Mouse (Mus musculus) brain, embryonic 18.5 days (tissue): ENCODE results near the gene Ttc7.

ENCODE experiments used
- DNase-seq: peaks from one replicate; pipeline ENCODE4 v3.0.0-alpha.2; 2012; ENCODE audit warnings: low read depth, low spot score

The Ttc7 gene

DNA sequence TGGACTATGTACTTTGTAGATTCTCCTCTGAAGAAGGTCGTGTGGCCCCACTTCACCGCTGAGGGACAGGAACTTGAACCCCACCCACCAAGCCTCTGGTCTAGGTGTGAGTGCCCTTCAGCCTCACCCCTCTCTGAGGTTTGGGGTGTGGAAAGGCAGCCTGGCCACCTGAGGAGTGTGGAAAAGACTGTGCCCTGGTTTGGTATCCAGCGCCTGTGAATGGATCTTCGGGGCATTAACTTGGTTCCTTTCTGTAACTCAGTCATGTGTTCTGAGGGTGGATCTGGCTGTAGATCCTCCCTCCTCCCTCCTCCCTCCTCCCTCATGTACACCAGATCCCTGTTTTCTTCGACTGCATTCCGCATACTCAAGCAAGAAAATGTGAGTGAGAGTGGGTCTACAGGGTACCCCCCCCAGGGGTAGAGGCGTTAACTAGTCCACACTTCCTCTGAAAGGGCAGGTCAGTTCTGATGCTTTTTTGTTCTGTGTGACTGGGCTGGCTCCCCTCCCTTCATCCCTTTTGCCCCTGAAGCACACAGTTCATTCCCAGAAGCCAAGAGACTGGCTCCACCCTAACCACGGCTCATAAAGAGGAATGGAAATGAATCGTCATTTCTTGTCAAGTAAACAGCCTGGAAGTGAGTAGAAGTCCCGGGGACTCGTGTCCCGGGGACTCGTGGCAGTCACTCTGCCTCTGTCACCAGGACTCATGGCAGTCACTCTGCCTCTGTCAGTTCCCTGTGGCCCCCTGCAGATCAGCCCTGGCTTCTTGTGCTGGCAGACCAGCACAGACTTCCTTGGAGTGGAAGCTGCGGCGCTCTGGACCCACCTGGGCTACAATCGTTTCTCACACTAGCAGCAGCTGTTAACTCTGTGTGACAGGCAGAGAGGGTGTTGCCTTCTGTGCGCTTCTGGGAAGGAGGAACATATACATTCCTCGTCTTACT is 30.5 kb downstream of the Ttc7 start:
- no peak for DNase-seq

DNA sequence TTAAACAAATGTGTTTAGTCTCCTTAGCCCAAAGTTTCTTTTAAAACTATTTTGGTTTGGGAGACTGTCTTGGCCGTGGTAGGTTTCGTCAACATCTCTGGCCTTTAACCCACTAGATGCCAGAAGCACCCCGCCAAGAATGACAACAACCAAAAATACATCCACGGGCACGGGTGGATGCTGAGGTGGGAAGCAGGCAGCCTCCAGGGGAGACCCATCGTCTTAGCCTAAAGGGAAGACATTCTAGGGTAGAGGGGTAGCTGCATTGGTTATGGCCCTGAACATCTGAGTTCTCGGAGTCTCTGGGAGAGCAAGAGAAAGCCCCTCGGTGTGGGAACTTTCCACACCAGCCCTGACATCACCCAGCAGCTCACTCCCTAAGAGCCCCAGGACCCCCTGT is 31.4 kb downstream of the Ttc7 start:
- no peak for DNase-seq

DNA sequence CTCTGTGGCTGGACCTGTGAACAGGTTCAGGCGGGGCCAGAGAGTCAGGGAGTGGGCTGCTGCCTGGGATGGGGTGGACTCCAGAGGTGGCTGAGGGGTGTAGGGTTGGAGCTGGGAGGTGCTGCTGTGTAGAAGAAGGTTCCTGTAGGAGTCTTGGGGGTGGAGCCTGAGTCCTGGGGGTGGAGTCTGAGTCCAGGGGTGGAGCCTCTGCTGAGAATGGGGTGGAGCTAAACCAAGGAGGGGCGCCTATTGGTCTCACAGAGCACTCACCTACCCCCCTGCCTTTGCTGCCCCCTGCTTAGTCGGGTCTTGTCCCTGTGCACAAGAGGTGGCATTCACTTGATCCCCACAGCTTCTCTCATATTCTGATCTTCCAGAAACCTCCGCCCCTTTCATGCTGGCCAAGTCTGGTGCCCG is 31.9 kb downstream of the Ttc7 start:
- DNase-seq = no peak

DNA sequence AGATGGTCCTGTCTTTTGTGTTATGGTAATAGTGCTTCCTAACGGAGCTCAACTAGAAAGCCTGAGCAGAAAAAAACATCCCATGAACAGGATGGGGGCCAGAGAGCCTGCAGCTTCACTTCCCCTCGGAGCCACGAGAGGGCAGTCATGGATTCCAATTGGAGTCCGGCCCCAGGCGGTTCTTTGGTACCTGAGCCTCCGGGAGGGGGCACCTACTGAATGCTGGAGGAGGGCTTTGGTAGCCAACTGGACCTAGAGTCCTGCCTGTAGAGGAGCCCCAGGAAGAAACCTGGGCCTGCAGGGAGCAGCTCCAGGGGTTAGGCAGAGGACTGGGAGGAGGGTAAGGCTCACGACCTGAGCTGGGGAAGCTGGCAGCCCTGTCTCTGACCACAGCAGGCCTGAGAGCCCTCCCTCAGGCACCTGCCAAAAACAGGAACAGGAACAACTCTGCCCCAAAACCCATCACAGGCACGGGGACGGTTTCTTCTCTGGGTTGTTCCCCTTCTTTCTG is 32.4 kb downstream of the Ttc7 start:
- DNase-seq = peak; percentile 59

DNA sequence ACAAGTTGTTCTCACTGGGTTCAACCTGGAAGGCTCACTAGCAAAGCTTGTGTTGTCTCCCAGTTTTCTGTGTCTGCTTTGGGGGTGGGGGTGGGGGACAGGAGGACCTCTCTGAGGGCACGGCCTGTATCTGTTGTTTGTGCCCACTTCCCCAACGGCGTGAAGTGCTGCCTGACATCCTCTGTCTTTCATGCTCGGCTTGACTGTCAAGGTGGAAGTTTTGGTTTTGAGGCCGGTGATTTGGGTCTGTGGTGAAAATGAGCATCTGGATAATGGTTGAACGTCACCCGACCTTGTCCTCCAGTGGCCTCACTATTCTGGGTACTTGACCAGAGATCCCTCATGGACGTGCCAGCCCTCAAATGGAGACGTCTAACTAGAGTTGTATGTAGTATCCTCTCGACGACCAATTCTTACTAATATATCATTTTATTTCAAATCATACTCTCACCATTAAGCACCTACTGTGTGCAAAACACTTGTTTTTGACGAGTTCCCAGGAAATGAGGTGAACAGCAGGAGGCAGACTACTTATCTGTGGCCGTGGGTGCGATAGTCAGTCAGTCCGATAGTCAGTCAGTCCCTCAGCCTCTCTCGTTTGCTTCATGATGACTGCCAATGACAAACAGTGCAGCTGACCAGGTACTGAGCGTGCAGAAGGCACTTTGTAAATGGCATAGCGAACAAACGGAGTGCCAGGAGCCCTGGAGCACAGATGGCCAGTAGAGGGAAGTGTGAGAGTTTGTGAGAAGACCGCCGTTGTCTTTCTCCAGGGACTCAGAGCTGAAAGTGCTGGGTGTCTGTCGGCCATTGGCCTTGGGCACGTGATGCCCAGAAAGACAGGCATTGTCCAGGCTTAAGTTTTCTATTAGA is 33.4 kb downstream of the Ttc7 start:
- DNase-seq = no peak

DNA sequence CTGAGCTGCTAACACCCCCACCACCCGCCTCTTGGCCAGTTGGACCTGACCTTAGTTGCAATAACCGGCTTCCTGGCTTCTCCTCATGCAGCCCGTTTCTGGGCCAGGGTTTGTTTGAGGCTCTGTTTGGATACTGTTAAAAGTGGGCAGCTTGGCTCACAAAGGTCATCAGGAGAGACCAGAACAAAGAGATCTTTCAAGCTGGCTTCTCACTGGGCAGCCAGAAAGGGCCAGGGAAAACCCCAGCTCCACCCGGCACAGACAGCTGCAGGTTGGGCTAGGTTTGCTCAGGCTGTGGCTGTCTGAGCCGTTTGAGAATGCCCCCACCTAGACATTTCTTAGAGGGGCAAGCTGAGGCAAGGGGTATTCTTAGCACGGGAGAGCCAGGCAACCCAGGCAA is 34.6 kb downstream of the Ttc7 start:
- no peak for DNase-seq

DNA sequence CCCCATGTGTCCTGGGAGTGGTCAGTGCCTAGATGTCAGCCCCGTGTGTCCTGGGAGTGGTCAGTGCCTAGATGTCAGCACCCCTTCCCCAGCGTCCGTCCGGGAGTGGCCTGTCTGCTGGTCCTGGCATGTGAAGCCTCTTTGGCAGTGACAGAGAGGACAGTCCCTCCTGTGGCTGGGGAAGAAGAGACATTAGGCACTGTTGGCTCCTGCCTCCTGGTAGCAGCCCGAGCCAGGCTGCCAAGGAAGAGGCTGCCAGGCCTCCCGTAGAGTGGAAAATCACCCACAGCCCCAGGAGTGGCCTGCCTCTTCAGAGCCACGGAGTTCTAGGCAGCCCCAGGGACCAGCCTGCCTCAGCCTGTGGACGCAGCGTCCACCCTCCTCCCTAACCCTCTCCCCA is 35.3 kb downstream of the Ttc7 start:
- DNase-seq = no peak

DNA sequence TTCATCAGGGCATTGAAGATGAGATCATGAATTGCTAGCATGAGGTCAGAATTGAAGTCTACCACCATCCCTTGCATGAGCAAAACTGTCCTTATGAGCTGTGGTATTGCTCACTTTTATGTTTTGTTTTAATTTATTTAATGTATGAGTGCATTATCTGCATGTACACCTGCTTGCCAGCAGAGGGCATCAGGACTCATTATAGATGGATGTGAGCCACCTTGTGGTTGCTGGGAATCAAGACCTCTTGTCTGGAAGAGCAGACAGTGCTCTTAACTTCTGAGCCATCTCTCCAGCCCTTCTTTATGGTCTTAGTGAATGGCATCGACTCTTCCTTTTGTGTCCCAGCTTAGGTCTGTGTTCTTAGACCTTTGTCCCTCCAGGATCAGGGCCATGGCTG is 39.0 kb downstream of the Ttc7 start:
- DNase-seq = no peak

DNA sequence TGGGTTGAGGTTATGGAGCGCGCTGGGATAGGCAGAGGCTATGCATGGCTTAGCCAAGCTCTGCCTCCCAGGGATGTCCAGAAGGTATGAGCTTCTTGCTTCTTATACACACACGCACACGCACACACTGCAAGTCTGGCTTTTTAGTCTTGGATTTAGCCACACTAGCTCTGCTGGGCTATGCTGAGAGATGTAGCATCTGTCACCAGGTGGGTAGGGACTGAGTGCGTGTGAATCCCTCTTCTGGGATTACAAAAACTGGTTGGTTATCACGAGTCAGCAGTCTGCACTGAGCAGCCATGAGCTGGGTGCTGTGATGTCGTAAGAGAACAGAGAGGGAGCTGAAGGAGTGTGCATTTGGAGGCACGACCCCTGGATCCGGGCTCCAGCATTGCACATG is 40.5 kb downstream of the Ttc7 start:
- DNase-seq = no peak

DNA sequence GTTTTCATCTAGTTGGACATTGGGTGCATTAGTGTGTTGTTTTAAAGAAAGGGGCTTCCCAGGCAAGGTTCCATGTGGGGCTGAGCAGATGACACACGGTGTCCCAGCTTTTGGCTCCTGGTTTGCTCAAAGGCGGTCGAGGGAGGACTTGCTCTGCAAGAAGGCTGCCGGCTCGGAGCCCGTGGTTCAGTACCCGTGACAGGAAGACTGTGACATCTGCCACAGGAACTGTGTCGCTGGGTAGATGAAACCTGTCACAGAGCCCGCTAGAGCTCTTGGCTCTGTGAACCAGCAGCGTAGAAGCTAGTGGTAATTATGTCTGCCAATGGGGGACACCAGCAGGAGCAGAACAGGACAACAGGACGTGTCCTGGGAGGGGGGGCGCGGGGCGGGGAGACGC is 42.8 kb downstream of the Ttc7 start:
- DNase-seq = no peak

DNA sequence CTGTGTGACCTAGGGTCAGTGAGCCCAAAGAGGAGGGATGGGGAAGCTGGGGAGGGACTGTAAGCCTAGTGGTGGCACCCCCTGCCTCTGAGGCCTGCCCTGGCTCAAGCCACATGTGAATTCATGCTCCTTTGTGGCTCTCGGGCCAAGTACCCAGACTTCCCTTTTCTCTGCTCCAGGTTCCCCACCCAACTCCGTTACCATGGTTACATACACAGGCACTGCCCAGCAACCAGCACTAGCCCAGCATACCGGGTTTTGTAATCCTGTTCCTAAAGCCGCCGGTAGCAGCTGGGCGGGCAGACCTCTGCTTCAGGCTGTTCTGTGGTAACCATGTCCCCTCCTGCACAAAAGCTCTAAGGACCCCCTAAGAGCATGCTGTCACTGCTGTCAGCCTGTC is 44.3 kb downstream of the Ttc7 start:
- DNase-seq = no peak

DNA sequence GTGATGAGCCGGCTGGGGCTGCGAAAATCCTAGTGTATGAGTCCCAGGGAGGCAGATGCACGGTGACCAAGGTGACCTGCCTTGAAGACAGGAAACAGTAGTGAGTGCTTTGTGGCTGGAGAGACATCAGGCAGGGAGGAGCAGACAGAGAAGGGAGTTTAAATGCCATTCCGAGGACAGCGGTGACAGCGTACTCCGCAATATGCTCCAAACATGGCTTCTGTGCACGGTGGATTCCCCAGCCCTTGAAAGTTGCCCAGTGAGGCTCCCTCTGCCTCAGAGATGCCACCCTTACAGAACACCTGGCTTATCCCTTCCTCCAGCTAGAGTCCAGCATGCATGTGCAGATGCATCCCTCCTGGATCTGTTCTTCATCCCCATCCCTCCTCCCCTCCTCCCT is 45.0 kb downstream of the Ttc7 start:
- no peak for DNase-seq

DNA sequence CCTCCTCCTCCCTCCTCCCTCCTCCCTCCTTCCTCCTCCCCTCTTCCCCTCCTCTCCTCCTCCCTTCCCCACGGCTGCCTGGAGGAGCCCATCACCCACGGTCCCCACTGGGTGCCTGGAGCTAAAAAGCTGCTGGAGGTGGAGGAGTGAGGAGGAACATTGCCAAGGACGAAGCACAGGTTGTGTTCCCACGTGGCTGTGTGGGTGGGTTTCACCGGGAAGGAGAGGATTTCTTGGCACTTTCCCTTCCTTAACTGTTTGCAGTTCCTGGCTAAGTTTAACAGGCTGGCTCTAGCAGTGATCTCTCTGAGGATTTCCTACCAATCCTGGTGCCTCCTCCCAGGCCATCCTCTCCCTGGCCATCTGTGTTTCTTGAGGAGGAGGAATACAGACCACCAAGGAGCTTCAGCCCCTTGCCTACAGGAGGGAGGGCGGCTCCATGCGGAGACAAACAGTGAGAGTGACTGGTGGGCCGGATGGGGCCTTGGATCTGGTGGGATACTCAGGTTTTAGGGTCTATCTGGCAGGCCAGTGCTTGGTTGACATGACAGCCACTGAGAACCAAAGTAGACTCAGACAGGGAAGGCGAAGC is 45.6 kb downstream of the Ttc7 start:
- no peak for DNase-seq

DNA sequence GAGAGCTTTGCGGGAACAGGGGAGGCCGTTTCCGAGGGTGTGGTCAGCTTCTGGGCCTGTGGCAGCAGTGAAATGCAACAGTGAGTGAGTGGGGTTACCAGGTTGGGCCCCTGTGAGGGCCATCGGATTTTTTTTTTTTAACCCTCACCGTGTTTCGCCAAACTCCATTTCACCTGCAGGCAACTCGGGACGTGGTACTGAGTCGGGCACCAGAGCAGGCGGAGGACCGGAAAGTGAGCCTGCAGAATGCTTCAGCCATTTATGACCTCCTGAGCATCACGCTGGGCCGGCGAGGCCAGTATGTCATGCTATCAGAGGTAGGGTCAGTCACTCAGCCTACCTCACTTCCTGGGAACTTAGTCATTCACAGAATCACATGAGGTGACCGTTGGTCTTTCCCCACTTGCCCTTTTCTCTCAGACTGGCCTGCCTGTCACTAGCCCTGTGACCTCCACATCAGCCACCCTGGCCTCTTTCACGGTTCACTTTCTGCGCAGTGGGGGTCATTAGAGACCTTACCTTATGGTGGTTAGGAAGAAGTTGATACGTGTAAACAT is 46.5 kb downstream of the Ttc7 start:
- no peak for DNase-seq

DNA sequence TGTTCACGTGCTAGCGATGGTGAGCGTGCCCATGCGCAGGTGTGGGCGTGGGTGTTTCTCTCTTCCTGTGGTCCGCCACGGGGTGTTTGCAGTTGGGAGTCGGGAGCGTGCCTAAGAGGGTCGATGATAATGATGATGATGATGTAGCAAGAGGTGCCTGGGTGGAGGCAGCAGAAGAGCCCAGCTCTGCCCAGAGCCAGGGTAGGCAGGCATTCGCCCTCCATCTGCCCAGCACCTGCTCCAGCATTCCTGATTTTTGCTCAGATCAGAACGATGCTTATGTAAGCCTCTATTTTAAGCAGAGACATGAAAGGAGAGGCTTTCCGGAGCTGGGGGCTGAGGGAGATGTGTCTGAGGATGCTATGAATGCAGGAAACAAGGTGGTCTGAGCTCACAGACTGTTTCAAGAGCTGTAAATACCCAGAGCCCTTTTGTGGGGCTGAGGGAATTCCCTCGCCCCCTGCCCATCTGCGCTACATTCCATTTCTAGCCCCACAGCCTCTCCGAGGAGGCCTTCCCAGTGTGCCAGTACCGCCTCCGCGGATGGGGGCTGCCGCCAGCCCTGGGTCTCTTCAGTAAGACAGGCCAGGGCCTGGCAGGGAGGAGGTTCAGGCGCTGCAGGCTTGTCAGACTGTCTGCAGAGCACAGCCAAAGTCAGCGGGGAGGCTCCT is 47.7 kb downstream of the Ttc7 start:
- no peak for DNase-seq

DNA sequence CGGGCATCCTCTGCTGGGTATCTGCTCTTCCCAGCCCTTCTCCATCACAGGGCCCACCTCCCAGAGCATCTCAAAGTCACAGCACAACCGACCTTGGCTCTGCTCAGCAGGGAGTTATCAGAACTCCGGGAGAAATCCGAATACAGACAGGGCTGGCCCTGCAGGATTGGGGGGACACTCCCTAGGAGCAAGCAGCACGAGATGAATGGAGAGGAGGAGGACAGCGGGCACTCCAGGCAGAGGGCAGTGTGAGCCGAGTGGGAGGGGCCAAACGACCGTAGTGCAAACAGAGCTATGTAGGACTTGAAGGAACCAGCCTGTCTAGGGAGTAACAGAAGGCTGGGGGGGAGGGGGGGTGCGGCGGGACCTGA is 48.2 kb downstream of the Ttc7 start:
- DNase-seq = no peak

DNA sequence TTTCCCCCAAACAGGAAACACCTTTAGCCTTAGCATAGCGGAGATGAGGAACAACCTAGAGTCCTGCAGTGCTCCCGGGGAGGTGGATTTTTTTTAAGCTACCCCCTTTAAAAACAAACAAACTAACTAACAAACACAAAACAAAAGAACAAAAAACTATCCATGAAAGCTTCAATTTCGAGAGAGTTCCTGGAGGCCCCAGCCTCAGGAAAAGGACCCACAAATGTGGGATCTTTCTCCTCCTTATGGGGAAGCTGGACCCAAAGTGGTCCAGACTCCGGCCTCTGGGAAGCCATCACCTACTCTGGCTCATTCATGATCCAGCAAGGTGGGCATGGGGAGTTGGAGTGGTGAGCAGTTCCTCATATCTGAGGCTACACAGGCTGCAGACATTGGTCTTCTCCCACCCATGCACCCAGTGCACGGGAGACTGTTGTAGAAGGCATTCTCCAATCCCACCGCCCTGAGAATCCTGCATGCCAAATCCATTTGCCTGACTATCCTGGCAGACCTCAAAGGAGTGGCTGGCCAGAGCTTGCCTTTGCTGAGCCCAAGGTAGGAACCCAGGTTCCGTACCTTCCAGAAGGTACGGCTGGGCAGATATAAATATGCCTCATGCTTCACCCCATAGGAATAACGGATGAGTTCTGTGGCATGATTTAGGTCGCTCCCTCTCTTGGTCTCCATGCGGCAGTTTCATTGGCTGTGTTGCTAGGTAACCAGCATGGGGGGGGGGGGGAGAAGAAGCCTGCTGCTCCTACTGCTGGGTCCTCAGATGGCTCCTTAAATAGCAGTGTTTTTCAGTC is 48.9 kb downstream of the Ttc7 start:
- DNase-seq = peak; percentile 70

DNA sequence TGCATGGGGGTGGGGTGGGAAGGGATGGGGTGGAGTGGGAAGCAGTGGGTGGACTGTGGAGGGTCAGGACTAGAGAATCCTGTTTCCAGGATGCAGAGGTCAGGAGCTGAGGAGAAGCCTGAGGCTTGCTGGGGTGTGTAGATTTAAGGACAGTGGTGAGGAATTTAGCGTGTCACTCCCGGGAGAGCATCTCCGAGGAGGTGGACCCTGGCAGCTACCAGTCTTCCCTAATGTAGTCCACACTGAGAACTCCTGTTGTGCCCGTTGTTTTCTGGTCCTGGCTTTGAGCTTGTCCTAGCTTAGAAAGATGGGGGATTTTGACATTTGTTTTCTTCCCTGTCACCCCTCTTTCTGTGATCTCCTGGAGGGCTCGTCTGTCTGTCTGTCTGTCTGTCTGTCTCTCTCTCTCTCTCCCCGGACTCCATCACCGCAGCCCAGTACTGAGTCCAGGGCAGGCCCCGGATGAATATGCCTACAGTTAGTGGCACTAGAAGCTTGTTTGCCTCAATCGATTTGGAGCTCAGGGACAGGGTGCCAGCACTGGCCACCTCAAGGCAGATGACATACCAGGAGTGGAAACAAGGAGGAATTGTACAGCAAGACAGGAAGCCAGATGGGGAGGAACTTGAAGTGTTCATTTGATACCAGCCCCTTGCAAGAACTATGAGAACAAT is 49.6 kb downstream of the Ttc7 start:
- no peak for DNase-seq

DNA sequence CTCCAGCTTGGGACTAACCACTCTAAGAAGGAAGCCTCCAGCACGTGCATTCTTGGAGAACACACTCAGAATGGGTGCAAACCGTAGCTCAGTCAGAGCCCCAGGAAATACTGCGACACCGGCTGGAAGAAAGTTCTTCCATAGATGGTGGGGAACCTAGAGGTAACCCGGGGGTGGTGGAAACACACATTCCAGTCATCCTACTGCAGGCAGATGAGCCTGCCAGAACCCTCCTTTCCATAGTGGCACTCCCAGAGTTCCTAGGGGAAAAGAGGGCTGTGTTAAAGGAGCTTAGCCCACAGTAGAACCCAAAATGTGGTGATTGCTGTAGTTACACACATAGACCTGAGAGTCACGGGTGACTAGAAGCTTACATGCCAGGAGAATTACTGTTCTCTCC is 50.2 kb downstream of the Ttc7 start:
- DNase-seq = no peak

DNA sequence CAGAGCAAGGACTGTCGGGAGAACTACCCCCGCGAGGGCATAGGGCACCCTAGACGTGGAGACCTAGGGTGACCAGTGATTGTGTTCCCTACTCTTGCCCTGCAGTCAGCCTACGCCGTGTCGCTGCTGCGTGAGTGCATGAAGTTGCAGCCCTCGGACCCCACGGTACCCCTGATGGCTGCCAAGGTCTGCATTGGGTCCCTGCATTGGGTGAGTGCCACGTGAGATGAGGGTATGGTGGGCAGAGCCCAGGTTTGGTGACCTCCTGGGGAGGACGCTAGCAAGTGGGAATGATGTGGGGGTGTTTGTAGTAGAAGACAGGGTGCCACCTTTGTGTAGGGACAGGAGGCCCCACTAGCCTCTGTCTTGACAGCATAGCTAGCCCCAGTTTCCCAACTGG is 51.5 kb downstream of the Ttc7 start:
- DNase-seq = no peak
